Mouse (Mus musculus): ENCODE measurements around the gene Exoc6.
"Not testable (repeated sequence)": the region's sequence is repeated elsewhere in the genome, so short reads cannot be mapped to it uniquely, and the experiment has no call there.

Gene Exoc6

DNA sequence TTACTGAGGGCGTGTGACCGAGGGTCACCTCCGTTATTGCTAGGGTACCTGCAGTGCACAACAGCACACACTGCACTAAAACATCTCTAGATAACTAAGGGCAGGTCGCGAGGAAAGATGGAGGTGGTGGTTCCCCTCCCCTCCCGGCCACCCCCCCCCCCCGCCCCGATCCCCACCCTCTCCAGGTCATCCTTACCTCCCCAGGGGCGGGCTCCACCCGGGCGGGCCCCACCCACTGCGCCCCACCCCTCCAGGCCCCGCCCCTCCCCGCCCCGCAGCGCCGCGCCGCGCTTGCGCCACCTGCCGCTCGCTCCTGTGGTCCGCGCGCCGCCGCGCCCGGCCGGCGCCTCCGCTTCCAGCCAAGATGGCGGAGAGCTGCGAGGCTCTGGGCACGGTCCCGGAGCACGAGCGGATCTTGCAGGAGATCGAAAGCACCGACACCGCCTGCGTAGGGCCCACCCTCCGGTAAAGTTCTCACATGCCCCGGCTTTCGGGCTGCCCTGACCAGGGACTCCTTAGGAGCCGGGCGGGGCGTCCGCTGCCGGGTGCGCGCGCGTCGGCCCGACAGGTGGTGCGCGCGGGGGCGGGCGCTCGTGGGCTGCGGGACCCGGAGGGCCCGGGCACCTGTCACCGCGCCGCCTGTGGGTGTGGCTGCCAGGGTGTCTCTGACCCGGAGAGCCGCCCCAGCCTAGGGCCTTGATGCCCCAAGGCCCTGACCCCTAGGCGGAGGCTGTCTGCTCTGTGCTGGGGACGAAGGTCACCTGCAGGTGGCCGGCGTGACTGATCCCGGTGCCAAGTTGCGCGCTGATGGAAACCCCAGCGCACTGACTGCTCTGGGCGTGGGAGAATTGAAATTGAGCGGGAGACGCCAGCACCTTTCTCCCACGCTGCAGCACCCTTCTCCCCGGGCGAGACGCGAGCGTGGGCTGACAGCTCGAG lies at the start of gene Exoc6:
TSS of gene Exoc6 (plus strand) at position 318 of the 939 bp plus-strand sequence.
- DNase-seq (ENCODE audit: low spot score), result peak; percentile 76

DNA sequence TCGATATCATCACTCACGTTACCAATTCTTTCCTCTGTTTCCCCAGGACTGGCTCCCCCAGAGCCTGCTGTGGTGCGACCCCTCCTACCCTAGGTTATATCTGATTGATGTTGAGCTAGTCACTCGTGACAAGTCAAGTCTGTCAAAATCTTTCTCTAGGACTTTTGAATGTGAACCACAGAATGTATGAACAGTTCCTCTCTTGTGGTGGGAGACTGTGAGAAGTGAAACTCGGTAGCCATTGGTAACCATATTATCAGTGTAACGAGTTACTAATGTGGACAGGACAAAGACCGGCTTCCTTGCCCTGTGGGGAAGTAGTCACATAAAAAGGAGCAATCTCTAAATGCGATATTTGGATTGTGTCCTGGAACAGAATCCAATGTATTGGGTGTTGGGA lies 47.2 kb upstream of the Exoc6 start:
- DNase-seq (ENCODE audit: low spot score), result no peak

DNA sequence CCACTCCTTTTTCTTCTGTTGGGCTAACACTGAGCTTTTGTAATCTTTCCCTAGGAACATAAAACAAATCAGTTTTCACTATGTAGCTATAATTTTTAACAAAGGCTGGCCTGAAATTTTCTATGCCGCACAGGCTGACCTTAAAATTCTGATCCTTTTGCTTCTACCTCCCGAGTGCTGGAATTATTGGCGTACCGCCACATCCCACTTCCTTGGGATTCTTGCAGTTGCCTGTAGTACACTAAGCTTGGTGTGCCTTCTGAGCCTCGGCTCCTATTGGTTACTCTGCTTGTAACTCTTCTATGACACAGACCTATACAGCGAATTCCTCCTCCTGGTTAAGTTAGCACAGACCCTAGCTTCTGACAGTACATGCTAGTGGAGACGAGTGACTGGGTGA lies 44.2 kb upstream of the Exoc6 start:
- no peak for DNase-seq (ENCODE audit: low spot score)

DNA sequence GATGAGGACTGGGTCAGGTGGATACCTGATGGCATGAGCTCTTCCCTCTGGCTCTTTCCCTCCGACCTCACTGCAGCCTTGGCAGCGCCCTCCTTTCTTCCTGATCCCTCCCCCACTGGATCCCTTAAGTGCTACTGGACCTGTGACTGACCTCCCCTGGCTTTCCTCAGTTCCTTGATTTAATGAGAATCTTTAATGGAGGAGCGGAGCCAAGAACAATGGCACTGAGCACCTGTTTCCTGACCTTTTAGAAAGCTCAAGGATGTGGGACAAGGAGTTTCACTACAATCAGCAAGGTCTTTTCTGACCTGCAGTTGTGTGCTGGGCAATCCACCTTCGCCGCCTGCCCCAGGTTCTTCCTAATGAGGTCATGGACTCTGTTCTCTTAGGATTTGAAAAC lies 43.6 kb upstream of the Exoc6 start:
- no peak for DNase-seq (ENCODE audit: low spot score)

DNA sequence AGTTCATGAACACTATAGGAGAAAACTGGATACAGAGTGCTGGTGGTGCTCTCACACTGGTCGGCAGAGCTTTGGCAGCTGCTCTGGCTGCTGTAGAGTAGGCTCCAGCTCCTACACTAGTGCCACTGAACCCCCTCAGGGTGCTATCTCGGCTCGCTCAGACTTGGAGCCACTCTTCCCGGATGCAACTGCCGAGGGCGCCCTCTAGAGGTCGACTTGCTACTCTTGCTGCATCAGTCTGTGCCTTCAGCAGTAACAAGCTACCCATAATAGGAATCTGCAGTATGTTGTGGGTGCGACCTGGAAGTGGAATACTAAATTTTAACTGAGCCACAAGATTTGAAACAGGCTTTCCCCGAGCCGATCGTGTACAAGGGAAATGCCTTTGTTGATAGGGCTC lies 40.5 kb upstream of the Exoc6 start:
- DNase-seq (ENCODE audit: low spot score), result peak; percentile 83

DNA sequence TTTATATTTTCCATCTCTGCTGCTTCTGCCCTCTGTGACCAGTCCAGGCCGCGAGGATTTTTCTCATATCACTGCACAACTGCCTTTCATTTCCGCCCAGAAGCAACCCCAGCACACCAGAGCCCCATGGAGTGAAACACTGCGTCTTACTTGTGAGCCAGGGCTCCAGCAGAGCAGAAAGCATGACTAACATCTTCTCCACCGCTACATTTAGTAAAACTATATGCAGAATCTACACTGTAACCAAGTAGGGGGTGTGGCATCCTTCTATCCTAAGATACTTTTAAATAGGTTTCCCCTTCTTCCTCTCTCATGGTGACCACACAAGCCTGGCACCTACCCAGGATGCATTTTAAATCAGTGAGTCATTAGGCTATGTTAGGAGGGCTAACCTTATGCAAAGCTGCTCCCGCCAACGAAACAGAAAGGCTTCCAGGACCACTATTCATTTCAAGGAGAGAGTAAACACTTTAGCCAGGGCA lies 35.4 kb upstream of the Exoc6 start:
- no peak for DNase-seq (ENCODE audit: low spot score)

DNA sequence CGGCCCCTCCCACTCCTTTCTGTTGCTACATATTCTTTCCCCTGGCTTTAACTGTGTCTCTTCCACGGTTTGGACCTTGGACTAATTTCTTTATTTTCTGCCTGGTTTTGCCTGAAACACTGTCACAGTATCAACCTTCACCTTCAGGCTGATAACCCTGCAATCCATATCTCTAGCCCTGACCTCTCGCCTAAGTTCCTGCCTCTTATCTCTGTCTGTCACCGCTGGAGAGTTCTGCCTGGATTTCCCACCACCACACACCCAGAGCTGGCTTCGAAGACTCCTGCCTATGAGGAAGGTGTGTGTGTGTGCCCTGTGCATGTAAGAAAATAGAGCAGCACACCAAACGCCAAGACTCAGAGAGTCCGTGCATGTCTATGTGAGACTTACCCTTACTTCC lies 32.8 kb upstream of the Exoc6 start:
- no peak for DNase-seq (ENCODE audit: low spot score)

DNA sequence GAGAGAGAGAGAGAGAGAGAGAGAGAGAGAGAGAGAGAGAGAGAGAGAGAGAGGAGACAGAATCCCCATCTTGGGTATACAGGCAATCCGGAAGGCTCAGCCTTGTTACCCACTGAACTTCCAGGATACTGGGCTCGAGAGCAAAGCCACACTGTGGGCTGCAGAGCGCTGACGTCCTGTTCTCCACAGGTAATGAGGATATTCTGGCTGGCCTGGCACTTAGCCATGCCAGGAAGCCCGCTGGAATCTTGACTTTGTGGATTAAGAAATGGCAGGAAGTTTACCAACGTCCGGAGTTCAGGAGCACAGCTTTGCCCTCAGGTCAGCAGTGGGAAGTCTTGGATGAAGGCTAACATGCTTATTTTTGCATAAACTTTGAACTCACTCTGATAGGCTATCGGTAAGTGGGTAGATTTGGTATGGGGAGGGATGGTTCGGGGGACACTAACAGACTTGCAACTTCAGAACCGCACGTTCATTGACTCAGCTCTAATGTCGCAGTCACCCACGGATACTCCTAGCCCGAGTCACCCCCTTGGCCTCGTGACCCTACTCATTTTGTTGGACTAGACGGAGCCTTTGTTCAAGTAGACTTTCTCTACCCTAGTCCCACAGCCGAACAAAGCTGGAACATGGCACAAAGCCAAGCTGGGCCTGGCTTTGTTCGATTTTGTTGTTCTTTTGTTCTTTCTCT lies 29.3 kb upstream of the Exoc6 start:
- DNase-seq (ENCODE audit: low spot score), result no peak

DNA sequence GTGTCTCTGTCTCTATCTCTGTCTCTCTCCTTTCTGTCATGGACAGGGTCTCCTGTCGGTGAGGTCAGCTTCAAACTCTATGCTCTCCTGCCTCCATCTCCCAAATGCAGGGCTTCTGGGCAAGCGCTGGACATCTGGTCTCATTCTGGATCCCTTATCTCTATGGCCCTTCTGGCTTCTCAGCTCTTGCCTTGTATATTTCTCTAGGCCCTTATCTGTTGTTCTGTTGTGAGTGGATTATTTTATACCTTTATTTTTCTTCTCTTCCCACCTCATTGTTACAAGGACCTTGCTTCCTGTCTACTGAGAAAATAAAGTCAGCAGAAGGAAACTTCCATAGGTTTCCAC lies 28.8 kb upstream of the Exoc6 start:
- no peak for DNase-seq (ENCODE audit: low spot score)

DNA sequence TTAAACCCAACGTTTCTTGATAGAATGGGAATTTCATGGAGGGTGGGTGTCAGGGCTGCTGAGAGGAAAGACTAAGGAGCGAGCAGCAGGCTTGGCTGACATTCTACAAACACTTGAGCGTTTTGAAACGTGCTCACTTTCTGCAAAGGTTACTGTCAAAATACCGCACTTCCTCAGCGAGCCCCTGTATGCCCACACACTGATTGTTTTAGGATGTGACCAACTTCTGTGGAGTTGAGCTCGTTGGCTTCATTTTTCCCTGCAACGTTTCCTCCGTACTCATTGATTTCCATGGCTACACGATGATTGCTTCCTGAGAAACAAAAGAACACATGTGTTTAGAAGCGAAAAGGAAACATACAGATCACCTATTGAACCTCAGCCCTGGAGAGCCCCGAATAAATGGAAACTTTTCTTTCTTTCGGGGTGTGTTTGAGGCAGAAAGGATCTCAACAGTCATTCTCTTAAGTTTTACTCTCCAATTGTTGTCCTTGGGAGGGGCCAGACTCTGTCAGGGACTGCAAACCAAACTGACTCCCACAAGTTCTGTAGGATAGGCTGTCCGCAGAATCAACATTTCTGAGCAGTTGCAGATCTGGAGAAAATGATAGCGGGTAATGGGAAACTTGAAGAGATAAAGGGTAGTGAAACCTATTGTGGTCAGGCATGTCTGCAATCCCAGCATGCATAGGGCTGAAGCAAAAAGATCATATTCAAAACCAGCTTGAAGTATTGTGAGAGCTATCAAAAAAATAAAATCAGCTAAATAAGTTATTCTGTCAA lies 26.7 kb upstream of the Exoc6 start:
- DNase-seq (ENCODE audit: low spot score), result no peak

DNA sequence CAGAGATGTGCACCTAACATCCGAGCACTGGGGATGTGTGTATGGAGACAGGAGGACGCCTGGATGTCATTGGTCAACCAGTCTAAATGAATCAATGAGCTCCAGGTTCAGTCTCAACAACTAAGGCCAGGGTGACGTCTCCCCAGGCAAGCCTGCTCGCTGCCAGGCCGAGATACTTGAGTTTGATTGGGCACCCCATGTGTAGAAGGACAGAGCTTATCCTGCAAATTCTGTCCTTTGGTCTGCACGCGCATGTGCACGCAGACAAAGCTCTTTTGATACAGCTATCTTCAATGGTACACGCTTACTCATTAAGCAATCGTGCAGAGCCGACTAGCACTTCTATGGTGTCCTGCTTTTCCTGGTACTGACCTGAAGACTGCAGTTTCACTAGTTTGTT lies 24.3 kb upstream of the Exoc6 start:
- DNase-seq (ENCODE audit: low spot score), result no peak

DNA sequence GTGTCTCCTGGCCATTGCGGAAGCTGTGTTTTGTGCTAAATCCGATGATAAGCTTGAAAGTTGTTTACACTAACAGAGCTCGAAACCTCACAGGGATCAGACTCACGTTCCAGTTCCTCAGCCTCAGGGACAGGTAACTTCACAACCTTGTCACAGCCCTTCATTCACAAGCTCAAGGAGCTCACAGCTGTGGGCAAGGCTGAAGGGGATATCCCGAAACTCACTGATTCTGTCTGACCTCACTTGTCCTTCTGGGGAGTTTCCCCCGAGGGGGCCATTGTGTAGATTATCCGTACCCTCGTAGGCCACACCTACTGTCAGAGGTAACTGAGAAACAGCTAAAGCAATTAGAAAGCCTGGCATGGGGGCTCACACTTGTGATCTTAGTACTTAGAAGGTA lies 23.4 kb upstream of the Exoc6 start:
- DNase-seq (ENCODE audit: low spot score), result no peak

DNA sequence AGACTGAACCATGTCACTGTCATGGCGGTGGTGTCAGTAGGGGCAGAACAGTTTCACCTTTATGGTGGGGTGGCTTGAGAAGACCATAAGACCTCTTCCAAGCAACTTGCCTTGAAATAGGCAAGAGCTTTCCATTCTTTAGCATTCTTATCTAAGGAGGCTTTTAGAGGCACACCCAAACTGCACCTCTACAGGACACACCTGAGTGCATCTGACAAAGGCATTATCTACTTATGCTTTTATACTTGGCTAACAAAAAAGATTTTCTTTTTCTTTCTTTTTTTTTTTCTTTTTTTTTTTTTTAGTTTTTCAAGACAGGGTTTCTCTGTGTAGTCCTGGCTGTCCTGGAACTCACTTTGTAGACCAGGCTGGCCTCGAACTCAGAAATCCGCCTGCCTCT lies 22.5 kb upstream of the Exoc6 start:
- DNase-seq (ENCODE audit: low spot score), result not testable (repeated sequence)

DNA sequence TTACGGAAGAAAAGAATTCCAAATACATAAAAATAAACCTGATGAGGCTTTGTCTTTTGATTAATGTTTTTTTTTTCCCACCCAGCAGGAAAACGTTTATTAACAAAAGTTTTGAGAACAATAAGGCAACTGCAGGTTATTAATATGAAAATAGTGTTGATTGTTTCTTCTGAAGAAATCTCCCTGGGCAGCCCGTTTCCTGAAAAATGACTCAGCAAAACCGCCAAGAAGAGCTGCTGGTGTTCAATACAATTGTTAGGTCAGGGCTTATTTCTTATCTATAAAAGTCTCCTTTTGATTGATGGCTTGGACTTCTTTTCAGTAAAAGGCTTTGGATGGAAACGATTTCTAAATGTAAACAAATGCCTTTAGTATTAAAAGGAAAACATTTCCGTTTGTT lies 21.6 kb upstream of the Exoc6 start:
- no peak for DNase-seq (ENCODE audit: low spot score)

DNA sequence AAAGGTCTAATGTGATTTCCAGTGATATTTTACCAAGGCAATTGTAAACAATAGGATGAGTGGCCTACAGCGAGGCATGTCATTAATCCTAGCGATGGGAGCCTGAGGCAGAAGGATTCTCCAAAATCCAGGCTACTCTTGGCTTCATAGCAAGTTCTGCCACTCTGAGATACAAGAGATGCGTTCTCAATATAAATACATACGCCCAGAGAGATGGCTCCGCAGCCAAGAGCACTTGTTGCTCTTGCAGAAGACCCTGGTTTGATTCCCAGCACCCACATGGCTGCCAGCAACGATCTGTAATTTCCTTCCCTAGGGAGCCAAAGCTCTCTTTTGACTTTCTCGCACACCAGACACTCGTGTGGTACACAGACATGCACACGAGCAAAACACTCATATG lies 20.9 kb upstream of the Exoc6 start:
- DNase-seq (ENCODE audit: low spot score), result no peak

DNA sequence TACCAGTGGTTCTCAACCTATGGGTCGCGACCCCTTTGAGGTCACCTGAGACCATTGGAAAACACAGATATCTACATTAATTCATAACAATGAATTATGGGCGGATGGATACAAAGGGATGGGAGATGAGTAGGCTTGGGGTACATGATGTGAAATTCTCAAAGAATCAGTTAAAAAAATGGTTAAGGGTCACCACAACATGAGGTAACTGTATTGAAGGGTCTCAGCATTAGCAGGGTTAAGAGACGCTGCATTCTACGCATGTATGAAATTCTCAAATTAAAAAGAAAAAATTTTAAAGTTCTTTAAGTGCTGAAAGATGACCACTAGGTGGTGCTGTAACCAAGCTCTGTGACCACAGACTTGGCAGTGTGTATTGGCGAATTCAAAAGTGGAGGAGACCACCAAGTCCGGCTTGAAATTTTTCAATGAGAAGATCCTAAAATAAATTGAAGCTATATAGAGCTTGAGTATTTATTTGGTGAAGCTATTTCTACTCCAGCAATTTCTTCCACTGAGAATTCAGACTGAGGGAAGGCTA lies 20.2 kb upstream of the Exoc6 start:
- DNase-seq (ENCODE audit: low spot score), result no peak

DNA sequence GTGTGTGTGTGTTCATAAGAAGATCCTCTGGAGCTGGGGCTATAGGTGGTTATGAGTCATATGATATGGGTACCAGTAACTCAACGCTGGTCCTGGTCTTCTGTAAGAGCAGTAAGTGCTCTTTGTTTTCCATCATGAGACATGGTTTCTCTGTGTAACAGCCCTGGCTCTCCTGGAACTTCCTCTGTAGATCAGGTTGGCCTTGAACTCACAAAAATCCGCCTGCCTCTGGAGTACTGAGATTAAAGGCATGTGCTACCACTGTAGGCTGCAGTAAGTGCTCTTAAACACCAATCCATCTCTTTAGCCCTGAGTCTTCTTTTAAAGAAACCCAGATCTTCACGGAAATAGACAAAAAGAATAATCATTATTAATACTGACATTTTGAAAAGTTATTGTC lies 19.6 kb upstream of the Exoc6 start:
- DNase-seq (ENCODE audit: low spot score), result no peak

DNA sequence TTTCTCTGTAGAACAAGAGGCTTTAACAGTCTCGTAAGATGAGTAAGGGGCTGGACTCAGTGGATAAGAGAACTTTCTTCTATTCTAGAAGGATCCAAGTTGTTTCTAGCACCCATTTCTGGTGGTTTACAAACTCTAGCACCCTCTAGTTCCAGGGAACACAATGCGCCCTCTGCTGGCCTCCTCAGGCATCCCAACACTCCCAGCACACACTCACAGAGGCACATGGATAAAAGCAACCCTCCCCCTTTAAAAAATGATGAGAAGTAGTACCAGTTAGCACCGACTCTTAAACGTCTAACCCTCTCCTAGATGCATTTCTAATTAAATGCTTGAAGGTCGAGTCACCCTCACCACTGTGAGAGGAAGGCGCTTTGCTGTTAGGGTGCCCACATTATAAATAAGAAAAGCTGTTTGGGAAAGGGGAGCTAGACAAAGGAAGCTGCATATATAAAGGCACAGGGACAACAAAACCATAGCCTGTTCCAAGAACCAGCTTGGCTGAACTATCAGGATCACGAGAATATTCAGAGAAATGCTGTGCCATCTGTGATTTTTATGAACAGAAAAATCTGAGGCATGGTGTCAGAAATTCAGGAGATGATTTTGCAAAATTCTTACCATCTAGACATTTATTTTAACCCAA lies 18.9 kb upstream of the Exoc6 start:
- peak; percentile 54 for DNase-seq (ENCODE audit: low spot score)

DNA sequence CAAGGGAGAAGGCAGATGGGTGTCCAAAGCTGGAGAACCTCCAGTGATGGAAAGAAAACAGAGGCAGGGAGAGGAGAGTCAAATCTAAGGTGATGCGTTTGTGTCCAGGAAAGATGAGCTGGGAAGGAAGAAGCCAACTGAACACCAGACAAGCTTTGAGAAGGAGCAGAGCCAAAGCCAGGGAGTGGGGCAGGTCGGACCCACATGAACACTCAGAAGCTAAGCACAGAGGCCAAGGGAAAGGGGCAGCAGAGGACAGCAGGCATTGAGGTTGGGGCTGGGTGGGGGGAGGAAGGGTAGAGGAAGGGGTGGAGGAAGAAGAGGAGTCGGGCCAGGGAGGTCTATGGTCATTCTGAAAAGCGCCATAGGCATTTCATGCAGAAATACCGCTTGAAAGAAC lies 17.0 kb upstream of the Exoc6 start:
- no peak for DNase-seq (ENCODE audit: low spot score)

DNA sequence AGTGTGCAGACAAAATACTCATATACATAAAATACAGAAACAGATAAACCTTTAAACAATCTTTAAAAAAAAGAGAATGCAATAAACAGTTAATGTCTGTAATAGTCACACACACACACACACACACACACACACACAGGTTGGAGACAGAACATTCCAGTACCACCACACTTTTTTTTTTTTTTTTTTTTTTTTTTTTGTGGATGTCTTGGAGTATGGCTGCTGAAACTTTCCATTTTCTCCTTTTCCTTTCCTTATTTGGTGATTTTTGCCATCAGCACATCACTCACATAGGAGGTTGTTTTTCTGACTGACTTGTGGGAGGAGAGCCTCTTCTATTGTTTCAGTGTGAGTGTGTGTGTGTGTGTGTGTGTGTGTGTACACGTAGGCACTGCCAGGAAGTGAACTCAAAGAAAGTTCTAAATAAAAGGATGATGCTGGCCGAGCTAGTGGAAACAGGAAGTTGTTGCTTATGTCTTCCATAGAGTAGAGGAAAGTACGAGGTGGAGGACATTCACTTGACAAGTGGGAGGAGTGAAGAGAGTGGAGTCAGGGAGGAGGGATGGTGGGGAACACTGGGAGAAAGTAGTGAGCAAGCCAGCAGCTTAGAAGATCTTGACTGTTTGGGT lies 15.4 kb upstream of the Exoc6 start:
- DNase-seq (ENCODE audit: low spot score), result no peak

DNA sequence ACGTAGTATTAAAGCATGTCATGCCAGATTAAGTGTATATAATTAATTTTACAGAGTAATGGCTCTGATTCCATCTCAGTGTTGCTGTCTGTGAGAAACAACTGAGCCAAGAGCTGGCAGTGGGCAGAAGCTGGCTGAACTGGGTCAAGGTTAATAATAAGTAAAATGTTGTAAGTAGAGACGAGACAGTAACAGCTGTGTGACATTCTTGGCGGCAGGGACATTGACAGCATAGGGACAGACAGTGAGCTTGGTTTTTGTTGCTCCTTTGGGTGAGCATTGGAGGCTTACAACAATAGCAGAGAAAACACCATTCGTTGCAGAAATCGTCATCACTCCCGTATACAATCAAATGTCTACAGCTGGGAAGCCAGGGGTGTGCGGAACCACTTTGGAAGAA lies 13.8 kb upstream of the Exoc6 start:
- DNase-seq (ENCODE audit: low spot score), result no peak

Data from layer of hippocampus, adult 11-12 months (tissue).